Mouse (Mus musculus) gastrocnemius, adult 8-10 months (tissue): Measurements from ENCODE around the gene Fhl2. TPM values are rescaled to one million over a fixed set of nuclear protein-coding genes. Genes with fewer than 3 reads are reported as not detected.

Experiments
- DNase-seq, 2 experiments: peaks; one replicate each; pipeline ENCODE4 v3.0.0; 2022; ENCODE audit warnings: low spot score in 2 of 2
- total RNA-seq, 4 experiments: library from RNA; stranded (reverse); gene quantifications; 2 replicates each; pipeline ENCODE4 v1.2.4; 2022

The Fhl2 gene
- 1 to 10 TPM; 2.8 to 6.0 (median 3.4) TPM for total RNA-seq

- DNase-seq: no peak
Measured at GRCm38 (mm10) chr1:43196661-43197241, at the start of gene Fhl2. TSS of gene Fhl2 (minus strand) at chr1:43196984.

DNA sequence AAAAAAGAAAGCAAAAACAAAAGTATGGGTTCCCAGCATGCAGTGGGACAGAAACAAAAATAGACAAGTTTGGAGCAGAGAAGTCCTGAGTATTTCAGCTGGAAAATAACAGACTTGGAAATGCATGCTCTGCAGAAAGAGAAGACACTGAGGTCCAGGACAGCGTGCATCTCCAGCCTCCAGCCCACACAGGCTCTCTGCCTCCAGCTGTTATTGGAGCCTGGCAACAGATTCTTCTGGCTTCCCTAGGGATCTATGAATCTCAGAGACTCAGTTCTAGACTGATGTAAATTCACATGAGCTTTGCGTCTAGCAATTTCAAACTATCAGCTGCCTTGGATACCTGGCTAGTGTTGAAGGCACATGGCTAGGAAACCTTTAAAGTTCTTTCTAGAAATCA, 48.2 kb upstream of the Fhl2 start:
- no peak for DNase-seq

- DNase-seq: no peak
Measured at GRCm38 (mm10) chr1:43241208-43241607, 44.4 kb upstream of the Fhl2 start.

DNA sequence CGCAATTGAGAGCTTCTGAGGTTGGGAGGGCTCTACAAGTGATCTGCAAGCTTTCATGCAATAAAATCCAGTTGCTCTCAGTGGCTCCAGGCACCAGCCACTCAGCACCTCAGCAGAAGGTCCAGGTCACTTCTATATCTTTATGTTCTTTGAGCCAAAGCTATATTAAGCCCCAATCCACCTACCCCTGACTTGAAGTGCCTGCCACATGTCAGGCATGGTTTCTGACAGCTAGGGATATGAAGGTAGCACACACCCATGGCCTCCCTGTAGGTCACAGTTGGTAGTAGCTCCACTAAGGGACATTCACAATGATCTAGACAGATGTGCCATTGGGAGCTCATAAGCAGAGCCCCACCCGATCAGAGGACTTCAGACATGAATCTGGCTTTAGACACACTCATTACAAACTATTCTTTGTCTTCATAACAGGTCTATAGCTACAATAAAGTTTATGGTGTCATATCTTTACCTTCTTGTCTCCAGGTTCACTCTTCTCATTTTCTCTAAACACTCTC, 43.1 kb upstream of the Fhl2 start:
- DNase-seq: no peak

DNA sequence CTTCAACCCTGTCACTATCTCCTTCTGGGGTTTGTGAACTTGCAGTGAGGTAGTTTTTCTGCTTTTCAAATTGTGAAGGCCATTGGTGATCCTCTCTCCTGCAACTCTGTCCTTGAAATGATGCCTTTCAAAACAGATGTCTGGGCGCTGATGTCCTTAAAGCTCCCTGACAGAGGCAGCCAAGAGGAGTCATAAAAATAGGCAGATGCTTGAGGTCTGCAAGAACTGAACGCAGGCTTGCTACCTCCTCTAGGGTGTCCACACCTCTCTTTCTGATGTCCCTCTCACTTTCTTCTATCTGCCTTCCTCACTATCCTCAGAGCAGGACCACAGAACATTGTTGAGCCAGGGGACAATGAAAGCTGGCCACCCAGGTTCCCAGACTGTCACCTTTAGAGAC, 41.7 kb upstream of the Fhl2 start:
- no peak for DNase-seq

GRCm38 (mm10) chr1:43237360-43238235, 40.8 kb upstream of the Fhl2 start:
- no peak for DNase-seq

DNA sequence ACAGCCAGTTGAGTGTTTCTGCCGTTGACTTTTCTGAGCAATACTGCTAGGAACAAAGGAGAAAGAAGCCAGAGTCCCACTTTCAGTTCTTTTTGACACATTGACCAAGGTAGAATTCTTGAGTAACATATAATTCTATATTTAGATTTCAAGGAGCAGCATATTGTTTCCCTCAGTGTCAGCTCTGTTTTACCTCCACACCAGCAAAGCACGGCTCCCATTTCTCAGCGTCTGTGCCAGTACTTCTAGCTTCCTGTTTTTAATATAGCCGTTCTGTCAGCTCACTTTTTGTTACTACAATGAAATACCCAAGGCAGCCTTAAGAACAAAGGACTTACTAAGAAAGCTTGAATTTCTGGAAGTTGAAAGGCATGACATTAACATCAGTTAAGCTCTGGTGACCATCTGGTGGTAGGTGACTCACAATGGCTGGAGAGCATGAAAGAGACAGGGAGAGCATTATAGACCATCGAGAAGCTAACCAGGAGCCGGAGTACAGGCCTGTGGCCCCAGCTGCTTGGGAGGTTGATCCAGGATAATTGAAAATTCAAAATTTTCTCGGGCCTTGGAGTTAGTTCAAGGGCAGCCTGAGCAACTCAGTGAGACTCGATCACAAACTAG, 28.9 kb upstream of the Fhl2 start:
- DNase-seq: no peak

DNA sequence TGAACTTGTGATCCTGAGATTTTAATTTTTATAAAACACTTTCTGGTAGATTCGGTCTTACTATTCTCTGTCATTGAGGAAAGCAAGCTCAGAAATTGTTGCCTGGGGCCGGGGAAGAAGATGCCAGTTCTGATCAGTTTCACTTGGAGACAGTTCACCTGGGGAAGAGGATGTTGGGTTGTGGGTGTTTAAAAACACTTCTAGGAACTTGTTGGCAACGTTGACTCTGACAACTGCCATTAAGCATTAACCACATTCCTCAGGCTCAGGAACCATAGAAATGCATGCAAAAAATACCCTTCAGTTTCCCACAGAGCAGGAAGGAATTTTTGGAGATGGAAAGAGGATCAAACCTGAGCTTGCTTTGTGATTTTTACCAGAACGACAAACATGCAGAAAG, 28.2 kb upstream of the Fhl2 start:
- no peak for DNase-seq

GRCm38 (mm10) chr1:43224171-43224570, 27.4 kb upstream of the Fhl2 start:
- no peak for DNase-seq

GRCm38 (mm10) chr1:43223097-43223496, 26.3 kb upstream of the Fhl2 start:
- DNase-seq: no peak

DNA sequence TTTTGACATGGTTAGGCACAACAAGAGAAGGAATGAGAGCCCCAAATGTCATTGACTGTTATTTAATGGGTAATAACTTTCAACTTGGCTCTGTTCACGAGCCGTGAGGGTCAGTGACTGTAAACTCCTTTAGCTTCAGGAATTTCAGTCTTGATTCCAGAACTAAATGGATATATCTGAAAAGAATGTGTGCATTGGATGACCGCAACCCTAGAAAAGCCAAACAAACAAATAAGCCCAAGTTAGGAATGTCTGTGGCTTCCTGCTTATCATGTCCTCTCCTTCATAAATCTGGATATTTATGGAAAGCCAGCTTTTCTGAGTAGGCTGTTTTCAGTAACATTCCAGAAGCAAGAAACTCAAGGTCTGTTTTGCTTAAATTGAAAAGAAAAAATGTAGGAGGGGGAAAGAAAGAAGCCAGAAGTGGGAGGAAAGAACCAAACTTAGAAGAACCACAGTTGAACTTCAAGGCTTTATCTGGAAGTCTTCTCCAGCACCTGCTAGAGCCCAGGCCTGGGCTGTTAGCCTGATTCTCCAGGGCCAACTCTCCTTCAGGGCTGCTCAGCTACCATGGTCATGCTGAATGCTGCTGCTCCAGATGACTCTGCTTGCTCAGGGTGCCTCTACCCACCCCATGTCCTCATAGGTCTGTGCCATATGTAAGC, 21.4 kb upstream of the Fhl2 start:
- no peak for DNase-seq

GRCm38 (mm10) chr1:43215601-43216000, 18.8 kb upstream of the Fhl2 start:
- DNase-seq: no peak

GRCm38 (mm10) chr1:43211274-43211673, 14.5 kb upstream of the Fhl2 start:
- peak; percentile 21 to 35 for DNase-seq

DNA sequence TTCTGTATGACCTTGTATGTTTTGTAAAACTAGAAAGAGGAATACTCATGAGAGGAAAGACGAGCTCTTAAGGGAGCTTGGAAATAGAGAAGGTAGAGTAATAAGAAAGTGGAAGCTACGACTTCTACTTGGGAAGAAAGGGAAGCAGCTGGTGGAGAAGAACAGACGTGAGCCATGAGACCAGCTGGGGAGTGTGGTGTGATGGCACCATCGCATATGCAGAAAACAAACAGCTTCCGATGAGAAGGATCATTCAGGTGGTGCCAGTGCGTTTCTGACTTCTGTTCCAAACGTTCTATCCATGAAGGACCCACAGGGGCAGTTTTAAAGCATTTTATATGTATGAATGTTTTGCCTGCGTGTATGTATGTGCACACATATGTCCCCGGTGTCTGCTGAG, 13.5 kb upstream of the Fhl2 start:
- no peak for DNase-seq

DNA sequence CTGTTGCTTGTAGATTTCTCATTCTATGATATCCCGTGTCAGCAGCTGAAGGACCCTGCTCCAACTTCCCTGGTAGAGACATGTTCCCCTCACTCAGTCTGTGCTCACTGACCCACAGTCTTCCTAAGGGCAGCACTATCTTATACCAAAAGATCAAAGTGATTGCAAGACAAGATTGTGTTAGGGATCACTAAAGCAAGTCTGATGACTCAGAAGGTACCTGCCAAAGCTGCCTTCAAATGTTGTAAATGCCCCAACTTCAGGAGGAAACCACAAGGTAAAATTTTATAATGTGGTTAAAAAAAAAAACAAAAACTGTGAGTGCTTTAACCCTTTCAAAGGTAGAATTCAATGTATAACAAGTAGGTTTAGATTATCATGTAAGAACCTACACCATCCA, 10.4 kb upstream of the Fhl2 start:
- DNase-seq: no peak

DNA sequence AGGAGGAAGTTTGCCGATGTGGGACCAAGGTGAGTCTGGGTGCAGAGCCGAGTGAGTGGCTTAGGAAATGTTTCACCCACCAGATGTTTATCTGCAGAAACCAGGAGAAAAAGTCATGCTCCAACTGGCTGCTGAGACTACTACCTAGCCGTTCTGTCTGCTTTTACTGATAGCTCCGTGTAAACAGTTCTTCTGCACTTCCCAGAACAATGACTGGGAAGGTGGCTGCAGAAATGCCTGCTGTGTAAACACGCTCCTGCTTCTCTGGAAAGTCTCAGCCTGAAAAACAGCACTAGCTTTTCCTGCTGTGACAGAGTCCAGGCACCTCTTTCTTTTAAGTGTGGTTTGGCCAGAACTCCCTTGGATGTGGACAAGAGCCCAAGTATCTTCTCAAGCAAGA, 6.5 kb upstream of the Fhl2 start:
- no peak for DNase-seq

DNA sequence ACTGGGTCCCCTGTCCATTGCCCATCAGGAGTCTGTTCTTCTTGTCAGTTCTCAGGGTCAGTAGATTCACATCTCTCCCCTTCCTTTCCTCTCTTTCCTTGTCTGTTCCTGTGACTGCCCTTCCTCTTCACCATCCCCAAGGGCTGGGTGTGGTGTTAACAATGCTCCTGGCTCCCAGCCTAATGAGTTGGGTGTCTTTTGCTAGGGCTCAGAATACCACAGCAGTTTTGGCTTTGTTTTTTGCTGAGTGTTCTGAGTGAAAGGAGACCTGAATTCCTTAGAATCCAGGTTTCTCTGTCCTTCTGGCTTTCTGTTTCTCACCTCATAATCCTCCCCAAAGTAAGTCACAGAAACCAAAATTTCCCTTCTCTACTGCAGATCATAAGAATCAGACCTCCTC, 5.4 kb upstream of the Fhl2 start:
- no peak for DNase-seq

DNA sequence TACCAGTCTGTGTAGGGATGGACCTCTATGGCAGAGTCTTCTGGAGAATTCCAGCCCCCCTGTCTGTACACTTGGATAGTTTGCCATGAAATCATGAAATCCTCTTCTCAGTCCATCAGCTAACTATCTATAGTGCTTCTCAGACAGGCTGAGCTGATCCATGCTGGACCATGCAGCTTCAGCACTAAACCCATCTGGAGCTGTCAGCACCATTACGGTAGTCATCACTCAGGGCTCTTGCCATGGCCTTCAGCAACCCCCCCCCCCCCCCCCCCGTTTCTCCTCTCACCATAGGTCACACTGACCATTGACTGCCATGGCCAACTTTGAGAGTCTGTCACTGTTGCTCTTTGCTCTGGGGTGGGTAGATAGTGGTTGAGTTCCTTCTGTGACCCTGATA, 5.0 kb upstream of the Fhl2 start:
- DNase-seq: no peak

DNA sequence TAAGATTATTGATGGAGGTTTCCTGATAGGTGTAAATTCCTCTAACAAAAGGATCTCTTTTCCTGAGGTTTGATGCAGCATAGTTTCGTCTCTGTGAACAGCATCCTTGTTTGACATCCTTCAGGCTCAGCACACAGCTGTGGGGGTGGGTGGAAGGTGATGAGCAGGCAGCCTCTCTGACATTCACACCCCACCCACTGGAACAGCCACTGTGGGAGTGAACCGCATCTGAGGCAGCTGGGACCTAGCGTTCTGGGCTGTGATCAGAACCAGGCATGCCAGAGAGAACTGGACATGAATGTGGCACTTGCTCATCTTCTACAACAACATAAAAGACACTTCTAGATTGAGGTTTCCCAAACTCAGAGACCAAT, 3.1 kb upstream of the Fhl2 start:
- DNase-seq: no peak

- no peak for DNase-seq
Measured at GRCm38 (mm10) chr1:43199210-43199866, 2.6 kb upstream of the Fhl2 start.

DNA sequence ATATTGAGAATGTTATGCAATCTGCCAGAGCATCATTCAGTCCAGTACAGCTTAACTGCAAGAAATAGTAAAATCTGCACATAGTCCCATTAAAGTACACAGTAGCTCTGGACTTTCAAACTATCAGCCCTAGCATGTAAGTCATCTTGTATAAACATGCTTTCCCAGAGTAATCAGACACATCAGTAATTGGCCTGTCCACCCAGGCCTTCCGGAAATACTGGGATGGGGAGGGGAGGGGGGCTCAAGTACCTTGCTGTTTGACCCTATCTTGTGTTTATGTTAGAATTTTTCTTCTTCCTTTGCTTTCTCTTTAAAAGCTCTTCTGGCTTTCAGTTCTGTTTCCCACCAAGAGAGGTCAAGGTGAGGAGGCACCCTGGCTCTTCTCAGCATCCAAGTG, 725 bp downstream of the Fhl2 start:
- DNase-seq: no peak
